Mouse (Mus musculus) olfactory bulb, adult 2 months (tissue): ENCODE measurements around the gene Crebrf. TPM values are rescaled to one million over a fixed set of nuclear protein-coding genes. Genes with fewer than 3 reads are reported as not detected.

Source experiments
- H3K27ac ChIP-seq: fragments of 200-500 bp; 2 replicates; pipeline ENCODE4 v1.5.1; 2012; ENCODE audit warnings: low read depth, low read length; ENCODE audit not compliant: insufficient read depth
- H3K4me1 ChIP-seq: fragments of 200-500 bp; 2 replicates; pipeline ENCODE4 v1.6.1; 2012; ENCODE audit warnings: low read length; ENCODE audit not compliant: control insufficient read depth, insufficient read depth
- H3K4me3 ChIP-seq: fragments of 200-500 bp; 2 replicates; pipeline ENCODE4 v1.5.1; 2012; ENCODE audit warnings: mild to moderate bottlenecking, low read depth, low read length, moderate library complexity; ENCODE audit not compliant: insufficient read depth
- CTCF ChIP-seq: fragments of 200-500 bp; IDR thresholded peaks from 2 replicates; pipeline ENCODE4 v1.5.1; 2012; ENCODE audit warnings: low read depth, mild to moderate bottlenecking, low read length, moderate library complexity; ENCODE audit not compliant: insufficient read depth
- POLR2A ChIP-seq: fragments of 200-500 bp; IDR thresholded peaks from 2 replicates; pipeline ENCODE4 v1.6.1; 2012; ENCODE audit warnings: mild to moderate bottlenecking, low read depth, low read length, moderate library complexity; ENCODE audit not compliant: insufficient read depth
- WGBS: fragments of 180-500 bp; shearing (Covaris S2); methylation state at CpG from one replicate; pipeline ENCODE4 v1.1.7; 2018; 5-methylcytosine and 5-hydroxymethylcytosine counted together
- polyA plus RNA-seq: library from polyadenylated mRNA; stranded (reverse); fragments of >200 nt; gene quantifications from 2 replicates; pipeline ENCODE4 v1.2.4, GENCODE M21; 2012; ENCODE audit warnings: low replicate concordance; ENCODE audit not compliant: missing spikeins, insufficient read depth, insufficient read length

Gene Crebrf
- polyA plus RNA-seq, 1 experiment = not detected

GRCm38 (mm10) chr17:26793068-26793765 is 77.8 kb downstream of the Crebrf start:
- Histone ChIP-seq H3K4me1 (no peaks in the 10 kb centered on the region), H3K27ac (no peak overlapping the region), H3K4me3 (no peak overlapping the region)
- no peak for TF ChIP-seq POLR2A
- TF ChIP-seq CTCF = no peak
- WGBS = 87% methylated on average over 5 of the region's 5 CpGs

GRCm38 (mm10) chr17:26794744-26795143 is 79.3 kb downstream of the Crebrf start:
- WGBS = 24% methylated on average over 3 of the region's 3 CpGs
- H3K4me1 ChIP-seq = no peaks in the 10 kb centered on the region
- no peak overlapping the region for H3K4me3 ChIP-seq
- H3K27ac ChIP-seq = no peak overlapping the region
- TF ChIP-seq CTCF = no peak
- TF ChIP-seq POLR2A = no peak

GRCm38 (mm10) chr17:26795386-26795785 is 79.9 kb downstream of the Crebrf start:
- no peaks in the 10 kb centered on the region for H3K4me1 ChIP-seq
- H3K27ac ChIP-seq = no peak overlapping the region
- WGBS = 80% methylated on average over 7 of the region's 7 CpGs
- H3K4me3 ChIP-seq = no peak overlapping the region
- no peak for TF ChIP-seq POLR2A
- no peak for TF ChIP-seq CTCF

GRCm38 (mm10) chr17:26797379-26798128 is 82.1 kb downstream of the Crebrf start:
- TF ChIP-seq CTCF (no peak), POLR2A (no peak)
- Histone ChIP-seq H3K27ac (no peak overlapping the region), H3K4me1 (no peaks in the 10 kb centered on the region), H3K4me3 (no peak overlapping the region)
- 74% methylated on average over 6 of the region's 6 CpGs for WGBS

- Histone ChIP-seq H3K4me3 (no peak overlapping the region), H3K27ac (no peak overlapping the region), H3K4me1 (no peaks in the 10 kb centered on the region)
- WGBS = 85% methylated on average over 3 of the region's 3 CpGs
- TF ChIP-seq POLR2A = no peak
- no peak for TF ChIP-seq CTCF
These were observed 87.4 kb downstream of the Crebrf start for GRCm38 (mm10) chr17:26802886-26803285.

- Histone ChIP-seq H3K27ac (no peak overlapping the region), H3K4me3 (no peak overlapping the region), H3K4me1 (no peaks in the 10 kb centered on the region)
- WGBS = 66% methylated on average over 2 of the region's 2 CpGs
- TF ChIP-seq POLR2A = no peak
- TF ChIP-seq CTCF = no peak
These were observed 97.2 kb downstream of the Crebrf start for GRCm38 (mm10) chr17:26812607-26813006.

- Histone ChIP-seq H3K4me3 (no peak overlapping the region), H3K27ac (no peak overlapping the region), H3K4me1 (no peaks in the 10 kb centered on the region)
- WGBS = 91% methylated on average over 9 of the region's 9 CpGs
- no peak for TF ChIP-seq POLR2A
- no peak for TF ChIP-seq CTCF
These were observed 98.0 kb downstream of the Crebrf start for GRCm38 (mm10) chr17:26813497-26813896.

- H3K27ac ChIP-seq = no peak overlapping the region
- 82% methylated on average over 6 of the region's 6 CpGs for WGBS
- no peak overlapping the region for H3K4me3 ChIP-seq
- TF ChIP-seq CTCF (no peak), POLR2A (no peak)
- no peaks in the 10 kb centered on the region for H3K4me1 ChIP-seq
These were observed 101.4 kb downstream of the Crebrf start for GRCm38 (mm10) chr17:26816810-26817209.

GRCm38 (mm10) chr17:26817776-26818175 is 102.3 kb downstream of the Crebrf start:
- H3K4me3 ChIP-seq = no peak overlapping the region
- TF ChIP-seq CTCF (no peak), POLR2A (no peak)

GRCm38 (mm10) chr17:26826131-26826530 is 110.7 kb downstream of the Crebrf start:
- H3K27ac ChIP-seq = no peak overlapping the region
- WGBS = 76% methylated on average over 17 of the region's 17 CpGs
- TF ChIP-seq POLR2A (no peak), CTCF (no peak)
- no peaks in the 10 kb centered on the region for H3K4me1 ChIP-seq
- H3K4me3 ChIP-seq = no peak overlapping the region

More at GRCm38 (mm10) chr17:26817776-26818175, 102.3 kb downstream of the Crebrf start:
- H3K4me1 ChIP-seq = no peaks in the 10 kb centered on the region
- H3K27ac ChIP-seq = no peak overlapping the region

Other genes starting within 250 kb of the Crebrf start
- gene Ergic1, start 154.2 kb upstream of the Crebrf start, polyA plus RNA-seq = not detected in 2 replicates
- gene Dusp1, start 153.5 kb upstream of the Crebrf start, polyA plus RNA-seq = not detected in 2 replicates
- not detected in 2 replicates for gene Atp6v0e, start 52.4 kb upstream of the Crebrf start, polyA plus RNA-seq
- gene Bnip1, start 65.4 kb downstream of the Crebrf start, polyA plus RNA-seq = not detected in 2 replicates
- not detected in 2 replicates for gene Nkx2-5, start 129.4 kb downstream of the Crebrf start, polyA plus RNA-seq
- gene Kifc5b, start 201.4 kb downstream of the Crebrf start, polyA plus RNA-seq = not detected in 2 replicates
- not detected in 2 replicates for gene Phf1, start 217.4 kb downstream of the Crebrf start, polyA plus RNA-seq
- gene Cuta, start 223.9 kb downstream of the Crebrf start, polyA plus RNA-seq = not detected in 2 replicates
- gene Syngap1, start 225.6 kb downstream of the Crebrf start, polyA plus RNA-seq = 50.4 and 503 TPM in 2 replicates